Mouse (Mus musculus) MEL (cell line): ENCODE measurements at regions not wholly inside any gene's neighbourhood (a gene's known extent, or its start where the extent isn't known, plus 50 kb on each side); places are given as distances from the start of the nearest gene placed in this dataset.
"Not testable (repeated sequence)": the region's sequence is repeated elsewhere in the genome, so short reads cannot be mapped to it uniquely, and the experiment has no call there.

ENCODE experiments used
- DNase-seq: peaks from one replicate; pipeline ENCODE4 v3.0.0; 2011; ENCODE audit warnings: low read depth, low spot score
- H3K27ac ChIP-seq: 2 replicates; pipeline ENCODE4 v1.5.1; 2012; ENCODE audit warnings: low read depth, mild to moderate bottlenecking, control low read depth, low read length, moderate library complexity; ENCODE audit not compliant: control insufficient read depth
- H3K27me3 ChIP-seq, 2 experiments: fragments of 150-350 bp in 1 of 2; sonication (generic) in 1 of 2; 2 replicates each; pipeline ENCODE4 v1.6.1; 2012; ENCODE audit warnings: low read length in 2 of 2, mild to moderate bottlenecking in 2 of 2, improper control_type of control experiment in 1 of 2, moderate library complexity in 1 of 2; ENCODE audit not compliant: insufficient read depth in 2 of 2, control insufficient read depth in 1 of 2
- H3K36me3 ChIP-seq, 2 experiments: 2 replicates each; pipeline ENCODE4 v1.6.1; 2012 to 2014; ENCODE audit warnings: low read length in 2 of 2, improper control_type of control experiment in 1 of 2, inconsistent platforms in 1 of 2, mild to moderate bottlenecking in 1 of 2; ENCODE audit not compliant: insufficient read depth in 2 of 2, control insufficient read depth in 1 of 2
- H3K4me1 ChIP-seq, 2 experiments: fragments of 150-350 bp in 1 of 2; sonication (generic) in 1 of 2; 2 replicates each; pipeline ENCODE4 v1.6.1; 2012; ENCODE audit warnings: low read length in 2 of 2, improper control_type of control experiment in 1 of 2, mild to moderate bottlenecking in 1 of 2; ENCODE audit not compliant: insufficient read depth in 2 of 2, control insufficient read depth in 1 of 2
- H3K4me3 ChIP-seq, 2 experiments: fragments of 150-350 bp in 1 of 2; sonication (generic) in 1 of 2; 2 replicates each; pipeline ENCODE4 v1.5.1; 2012; ENCODE audit warnings: low read depth in 2 of 2, low read length in 2 of 2, mild to moderate bottlenecking in 2 of 2, moderate library complexity in 2 of 2, control low read depth in 1 of 2, improper control_type of control experiment in 1 of 2; ENCODE audit not compliant: control insufficient read depth in 1 of 2, insufficient read depth in 1 of 2
- H3K79me2 ChIP-seq: 2 replicates; pipeline ENCODE4 v1.6.1; 2012; ENCODE audit warnings: mild to moderate bottlenecking, low read length, moderate library complexity; ENCODE audit not compliant: control insufficient read depth, poor library complexity, insufficient read depth
- H3K9ac ChIP-seq: 2 replicates; pipeline ENCODE4 v1.6.1; 2012; ENCODE audit warnings: low read depth, mild to moderate bottlenecking, control low read depth, low read length, moderate library complexity; ENCODE audit not compliant: control insufficient read depth, poor library complexity, severe bottlenecking
- H3K9me3 ChIP-seq: fragments of 150-350 bp; sonication (generic); replicated peaks from 2 replicates; pipeline ENCODE4 v1.6.1; 2012; ENCODE audit warnings: mild to moderate bottlenecking, low read length, improper control_type of control experiment, moderate library complexity; ENCODE audit not compliant: insufficient read depth
- CHD2 ChIP-seq: IDR thresholded peaks from 2 replicates; pipeline ENCODE4 v1.6.1; 2011; ENCODE audit warnings: low read length, improper control_type of control experiment
- E2F4 ChIP-seq: IDR thresholded peaks from 2 replicates; pipeline ENCODE4 v1.6.1; 2011; ENCODE audit warnings: low read depth, low read length, improper control_type of control experiment, borderline replicate concordance
- ELF1 ChIP-seq: IDR thresholded peaks from 2 replicates; pipeline ENCODE4 v1.6.1; 2014; ENCODE audit warnings: low read depth, mild to moderate bottlenecking, inconsistent platforms, low read length, improper control_type of control experiment, moderate library complexity
- EP300 ChIP-seq, 2 experiments: IDR thresholded peaks; 2 replicates each; pipeline ENCODE4 v1.6.1; 2011; ENCODE audit warnings: improper control_type of control experiment in 2 of 2, low read length in 2 of 2, low read depth in 1 of 2, mild to moderate bottlenecking in 1 of 2
- ETS1 ChIP-seq: IDR thresholded peaks from 2 replicates; pipeline ENCODE4 v1.6.1; 2012; ENCODE audit warnings: low read depth, mild to moderate bottlenecking, inconsistent platforms, low read length, improper control_type of control experiment, moderate library complexity
- GATA1 ChIP-seq: IDR thresholded peaks from 2 replicates; pipeline ENCODE4 v1.6.1; 2011; ENCODE audit warnings: low read depth, low read length, improper control_type of control experiment
- HCFC1 ChIP-seq: IDR thresholded peaks from 2 replicates; pipeline ENCODE4 v1.6.1; 2012; ENCODE audit warnings: low read depth, mild to moderate bottlenecking, inconsistent platforms, low read length, improper control_type of control experiment, moderate library complexity
- JUND ChIP-seq: IDR thresholded peaks from 2 replicates; pipeline ENCODE4 v1.6.1; 2011; ENCODE audit warnings: low read depth, mild to moderate bottlenecking, improper control_type of control experiment, low read length
- MAZ ChIP-seq: IDR thresholded peaks from 2 replicates; pipeline ENCODE4 v1.6.1; 2012; ENCODE audit warnings: low read depth, mild to moderate bottlenecking, inconsistent platforms, low read length, improper control_type of control experiment
- MXI1 ChIP-seq: IDR thresholded peaks from 2 replicates; pipeline ENCODE4 v1.6.1; 2011; ENCODE audit warnings: mild to moderate bottlenecking, low read depth, low read length, improper control_type of control experiment
- POLR2A ChIP-seq, 2 experiments: IDR thresholded peaks; 2 replicates each; pipeline ENCODE4 v1.6.1; 2011 to 2012; ENCODE audit warnings: low read length in 2 of 2, mild to moderate bottlenecking in 2 of 2, control low read depth in 1 of 2, improper control_type of control experiment in 1 of 2, low read depth in 1 of 2, moderate library complexity in 1 of 2; ENCODE audit not compliant: control insufficient read depth in 1 of 2, insufficient read depth in 1 of 2, poor library complexity in 1 of 2
- POLR2AphosphoS2 ChIP-seq: IDR thresholded peaks from 2 replicates; pipeline ENCODE4 v1.6.1; 2011; ENCODE audit warnings: low read length, improper control_type of control experiment
- RAD21 ChIP-seq: IDR thresholded peaks from 2 replicates; pipeline ENCODE4 v1.6.1; 2011; ENCODE audit warnings: mild to moderate bottlenecking, low read depth, low read length, improper control_type of control experiment
- SIN3A ChIP-seq: IDR thresholded peaks from 2 replicates; pipeline ENCODE4 v1.6.1; 2012; ENCODE audit warnings: low read length, improper control_type of control experiment, inconsistent platforms
- SMC3 ChIP-seq: IDR thresholded peaks from 2 replicates; pipeline ENCODE4 v1.6.1; 2011; ENCODE audit warnings: low read depth, low read length, improper control_type of control experiment
- TCF12 ChIP-seq: IDR thresholded peaks from 2 replicates; pipeline ENCODE4 v1.6.1; 2014; ENCODE audit warnings: low read depth, mild to moderate bottlenecking, inconsistent platforms, low read length, improper control_type of control experiment, moderate library complexity
- USF2 ChIP-seq, 2 experiments: IDR thresholded peaks; 2 replicates each; pipeline ENCODE4 v1.6.1; 2011 to 2012; ENCODE audit warnings: improper control_type of control experiment in 2 of 2, low read length in 2 of 2, borderline replicate concordance in 1 of 2, inconsistent platforms in 1 of 2, low read depth in 1 of 2, mild to moderate bottlenecking in 1 of 2; ENCODE audit not compliant: insufficient read depth in 1 of 2
- ZKSCAN1 ChIP-seq: IDR thresholded peaks from 2 replicates; pipeline ENCODE4 v1.6.1; 2012; ENCODE audit warnings: low read depth, mild to moderate bottlenecking, inconsistent platforms, low read length, improper control_type of control experiment, moderate library complexity
- ZMIZ1 ChIP-seq: IDR thresholded peaks from 2 replicates; pipeline ENCODE4 v1.6.1; 2012; ENCODE audit warnings: low read depth, mild to moderate bottlenecking, inconsistent platforms, low read length, improper control_type of control experiment, moderate library complexity

DNA sequence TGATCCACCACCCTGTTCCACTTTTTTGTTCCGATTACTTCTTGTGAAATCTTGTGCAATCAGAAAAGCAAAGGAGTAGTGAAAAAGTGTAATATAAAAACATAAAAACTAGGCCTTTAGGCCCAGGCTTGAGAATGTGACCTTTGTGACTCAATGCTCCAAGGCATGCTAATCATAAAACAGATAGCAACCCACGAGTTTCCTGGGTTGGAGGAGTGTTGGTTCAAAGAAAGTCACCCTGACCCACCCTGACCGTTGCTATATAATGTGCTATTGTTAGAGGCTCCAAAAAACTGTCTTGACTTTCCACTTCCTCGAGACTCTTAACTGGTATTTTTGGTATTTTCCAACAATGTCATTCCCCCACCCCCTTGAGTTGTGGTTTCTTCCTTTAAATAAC lies 172.2 kb upstream of the Slc13a1 start:
- H3K27ac ChIP-seq, H3K9me3 ChIP-seq, DNase-seq, H3K4me1 ChIP-seq, H3K4me3 ChIP-seq, H3K36me3 ChIP-seq, H3K27me3 ChIP-seq, H3K79me2 ChIP-seq, H3K9ac ChIP-seq: not testable (repeated sequence)

DNA sequence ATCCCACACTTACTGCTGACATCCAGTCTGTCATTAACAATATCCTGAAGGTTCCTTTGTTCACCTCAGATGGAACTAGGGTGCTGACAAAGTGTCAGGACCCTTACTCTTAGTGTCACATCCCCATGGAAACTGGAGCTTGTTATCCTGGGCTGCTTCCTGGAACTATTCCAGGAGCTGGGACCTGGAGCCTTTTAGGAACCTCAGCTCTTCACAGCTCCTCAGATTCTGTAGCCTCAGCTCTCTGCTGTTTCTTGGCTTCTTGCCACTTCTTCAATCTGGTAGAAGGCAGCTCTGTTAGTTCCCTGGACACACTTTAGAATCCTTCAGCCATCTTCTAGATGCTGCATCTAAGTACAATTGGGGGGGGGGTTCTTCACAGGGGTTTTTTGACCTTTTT lies 157.3 kb upstream of the Slc13a1 start:
- no peaks in the 10 kb centered on the region for H3K79me2 ChIP-seq
- H3K4me1 ChIP-seq = no peaks in the 10 kb centered on the region
- no peak overlapping the region for H3K27ac ChIP-seq
- DNase-seq = no peak
- TF ChIP-seq MXI1 (no peak), ZMIZ1 (no peak), POLR2AphosphoS2 (no peak), MAZ (no peak), SIN3A (no peak), ELF1 (no peak), EP300 (IDR thresholded peaks at IDR 0.05; ENCODE audit: low read depth in 1 of 2, low read length in 2 of 2) (no peak), E2F4 (no peak), JUND (no peak)
- no peaks in the 10 kb centered on the region for H3K36me3 ChIP-seq
- no peak overlapping the region for H3K9ac ChIP-seq
- no peak overlapping the region for H3K4me3 ChIP-seq
- no peaks in the 10 kb centered on the region for H3K27me3 ChIP-seq
- no peaks in the 10 kb centered on the region for H3K9me3 ChIP-seq

- Histone ChIP-seq H3K9ac (no peak overlapping the region), H3K36me3 (no peaks in the 10 kb centered on the region), H3K79me2 (no peaks in the 10 kb centered on the region), H3K4me1 (no peaks in the 10 kb centered on the region), H3K9me3 (no peaks in the 10 kb centered on the region), H3K27me3 (no peaks in the 10 kb centered on the region), H3K4me3 (no peak overlapping the region), H3K27ac (no peak overlapping the region)
- TF ChIP-seq USF2 (IDR thresholded peaks at IDR 0.05; ENCODE audit: borderline replicate concordance in 1 of 2, insufficient read depth in 1 of 2, low read depth in 1 of 2, low read length in 2 of 2) = no peak
- no peak for TF ChIP-seq POLR2A (IDR thresholded peaks at IDR 0.05; ENCODE audit: control insufficient read depth in 1 of 2, insufficient read depth in 1 of 2, low read depth in 1 of 2, low read length in 2 of 2, poor library complexity in 1 of 2)
- TF ChIP-seq ETS1 = no peak
- no peak for TF ChIP-seq TCF12
- TF ChIP-seq RAD21 = no peak
- no peak for TF ChIP-seq SMC3
- no peak for TF ChIP-seq GATA1
- no peak for TF ChIP-seq CHD2
- no peak for TF ChIP-seq ZKSCAN1
- TF ChIP-seq JUND = no peak
- TF ChIP-seq SIN3A = no peak
- no peak for TF ChIP-seq ZMIZ1
- no peak for TF ChIP-seq HCFC1
- DNase-seq = no peak
Observed at GRCm38 (mm10) chr6:24324718-24325117, 156.8 kb upstream of the Slc13a1 start.
